Mouse (Mus musculus) midbrain, postnatal 0 days (tissue): ENCODE data around the gene Plekhg1. TPM values are rescaled to one million over a fixed set of nuclear protein-coding genes. Genes with fewer than 3 reads are reported as not detected.

Source experiments
- ATAC-seq: fragments of 200-750 bp; cut with Nextera tagmentation; 2 replicates; pipeline ENCODE4 v1.8.0; 2017; ENCODE audit warnings: moderate number of reproducible peaks, mild to moderate bottlenecking, moderate TSS enrichment, moderate library complexity; ENCODE audit not compliant: low FRiP score
- DNase-seq: peaks from one replicate; pipeline ENCODE4 v3.0.0-alpha.2; 2015; ENCODE audit warnings: low spot score
- H3K27ac ChIP-seq: fragments of 300-500 bp; sonication (generic); 2 replicates; pipeline ENCODE4 v1.5.1; 2014; ENCODE audit warnings: low read depth, mild to moderate bottlenecking, low read length, mixed read lengths
- H3K27me3 ChIP-seq: fragments of 300-500 bp; sonication (generic); 2 replicates; pipeline ENCODE4 v1.6.1; 2014; ENCODE audit warnings: low read length, control low read depth, mixed read lengths; ENCODE audit not compliant: insufficient read depth
- H3K36me3 ChIP-seq: fragments of 300-500 bp; sonication (generic); 2 replicates; pipeline ENCODE4 v1.6.1; 2014; ENCODE audit warnings: low read length, control low read depth, mixed read lengths; ENCODE audit not compliant: insufficient read depth
- H3K4me1 ChIP-seq: fragments of 300-500 bp; sonication (generic); 2 replicates; pipeline ENCODE4 v1.6.1; 2014; ENCODE audit warnings: mild to moderate bottlenecking, control low read depth, antibody characterized with exemption, low read length, mixed read lengths; ENCODE audit not compliant: insufficient read depth
- H3K4me2 ChIP-seq: fragments of 300-500 bp; sonication (generic); 2 replicates; pipeline ENCODE4 v1.6.1; 2014; ENCODE audit warnings: low read depth, mild to moderate bottlenecking, low read length, mixed read lengths; ENCODE audit not compliant: poor library complexity, severe bottlenecking
- H3K4me3 ChIP-seq: fragments of 300-500 bp; sonication (generic); 2 replicates; pipeline ENCODE4 v1.5.1; 2014; ENCODE audit warnings: low read depth, mild to moderate bottlenecking, low read length, moderate library complexity
- H3K9ac ChIP-seq: fragments of 300-500 bp; sonication (generic); replicated peaks from 2 replicates; pipeline ENCODE4 v1.6.1; 2014; ENCODE audit warnings: mild to moderate bottlenecking, low read length, moderate library complexity, mixed read lengths; ENCODE audit not compliant: poor library complexity, severe bottlenecking
- H3K9me3 ChIP-seq: fragments of 300-500 bp; sonication (generic); 2 replicates; pipeline ENCODE4 v1.6.1; 2016; ENCODE audit warnings: low read length, control low read depth
- CTCF ChIP-seq: IDR thresholded peaks from 2 replicates; pipeline ENCODE4 v1.5.1; 2016; ENCODE audit warnings: antibody characterized with exemption, mild to moderate bottlenecking
- WGBS: fragments of 180-500 bp; shearing (Covaris S2); extraction: QIAGEN DNeasy Blood & Tissue Kit; methylation state at CpG from one replicate; pipeline ENCODE4 v1.1.7; 2014; 5-methylcytosine and 5-hydroxymethylcytosine counted together
- polyA plus RNA-seq: library from polyadenylated mRNA; unstranded; fragments of >200 nt; fragmentation: Nextera tagmentation; extraction: Ambion mirVana; gene quantifications from 2 replicates; pipeline ENCODE4 v1.2.1, GENCODE M21; 2015
- total RNA-seq: library from RNA; depleted of rRNA; stranded (reverse); fragments of >200 nt; gene quantifications from 2 replicates; pipeline ENCODE4 v1.2.3, GENCODE M21; 2014

Plekhg1 gene
- total and polyA plus RNA-seq, 2 experiments from 2014 or later: 5.7 to 17.1 TPM

DNA sequence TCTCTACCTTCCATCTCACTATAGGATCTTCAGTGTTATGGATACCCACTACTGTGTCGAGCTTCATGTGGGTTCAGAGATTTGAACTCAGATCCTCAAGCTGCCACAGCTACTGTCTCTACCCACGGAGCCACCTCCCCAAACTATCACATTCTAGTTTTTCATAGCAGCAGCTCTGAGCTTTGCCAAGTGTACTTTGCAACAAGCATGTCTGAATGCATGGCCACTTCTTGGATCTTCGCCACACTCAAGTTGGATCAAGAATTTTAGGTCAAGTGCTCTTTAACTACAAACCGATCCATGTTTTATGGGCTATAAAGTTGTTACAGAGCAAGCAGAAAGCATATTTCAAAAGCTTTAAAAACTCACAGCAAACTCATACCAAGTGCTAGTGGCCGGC lies 130.7 kb downstream of the Plekhg1 start:
- H3K9me3 ChIP-seq: no peaks in the 10 kb centered on the region
- H3K36me3 ChIP-seq: no peaks in the 10 kb centered on the region
- H3K4me2 ChIP-seq: no peak overlapping the region
- no peak for TF ChIP-seq CTCF
- H3K4me1 ChIP-seq: no peaks in the 10 kb centered on the region
- H3K27ac ChIP-seq: no peak overlapping the region
- H3K27me3 ChIP-seq: no peaks in the 10 kb centered on the region
- DNase-seq (no peak), ATAC-seq (no peak)
- H3K9ac ChIP-seq: no peak overlapping the region
- 92% methylated on average over 5 of the region's 5 CpGs for WGBS
- no peak overlapping the region for H3K4me3 ChIP-seq

DNA sequence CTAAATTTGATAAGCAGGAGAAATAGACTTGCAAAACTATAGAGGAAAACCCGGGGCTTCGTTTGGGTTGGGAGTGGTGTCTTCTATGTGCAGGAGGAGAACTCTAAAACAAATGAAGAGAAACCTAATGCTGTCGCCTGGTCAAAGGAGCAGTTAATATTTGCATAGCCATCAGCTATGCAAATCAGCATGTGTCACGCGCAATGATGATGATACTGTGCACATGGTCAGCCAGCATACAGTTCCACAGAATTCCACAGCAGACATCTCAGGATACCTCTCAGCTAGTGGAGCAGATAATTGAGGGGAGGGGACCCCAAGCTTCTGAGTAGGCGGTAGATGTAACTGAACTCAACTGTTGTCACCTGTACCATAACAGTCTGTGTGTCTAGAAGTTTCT lies 133.3 kb downstream of the Plekhg1 start:
- H3K9me3 ChIP-seq: no peaks in the 10 kb centered on the region
- H3K4me2 ChIP-seq: no peak overlapping the region
- TF ChIP-seq CTCF: no peak
- H3K4me1 ChIP-seq: no peaks in the 10 kb centered on the region
- H3K9ac ChIP-seq: no peak overlapping the region
- H3K27me3 ChIP-seq: no peaks in the 10 kb centered on the region
- H3K27ac ChIP-seq: no peak overlapping the region
- no peak overlapping the region for H3K4me3 ChIP-seq
- DNase-seq (no peak), ATAC-seq (no peak)
- H3K36me3 ChIP-seq: no peaks in the 10 kb centered on the region
- 92% methylated on average over 6 of the region's 6 CpGs for WGBS

DNA sequence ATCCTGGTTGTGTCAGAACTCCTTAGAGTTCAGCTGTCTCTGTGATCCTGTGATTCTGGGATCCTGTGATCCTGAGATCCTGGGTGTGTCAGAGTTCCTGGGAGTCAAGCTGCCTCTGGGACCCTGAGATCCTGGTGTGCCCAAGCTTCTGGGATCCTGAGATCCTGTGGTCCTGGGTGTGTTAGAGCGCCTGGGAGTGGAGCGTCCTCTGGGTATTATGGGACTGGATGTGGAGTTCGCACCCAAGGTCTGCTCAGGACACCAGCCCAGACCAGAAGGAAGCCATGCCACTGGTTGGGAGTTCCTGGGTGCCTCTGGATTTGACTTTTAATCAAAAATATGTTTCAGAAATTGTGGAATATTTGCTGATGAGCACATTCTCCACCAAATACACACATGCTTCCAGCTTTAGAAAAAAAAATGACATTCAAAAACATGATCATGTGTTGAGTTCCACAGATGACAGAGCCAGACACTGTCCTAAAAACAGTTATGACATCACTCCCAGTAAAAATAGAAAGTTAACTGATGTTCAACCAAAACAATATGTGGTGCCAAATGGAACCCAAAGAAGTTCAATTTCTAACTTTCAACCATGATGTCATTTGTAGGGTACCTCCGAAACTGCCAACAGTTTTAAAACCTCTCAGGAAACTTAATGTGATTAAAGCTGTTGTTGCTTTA lies 137.8 kb downstream of the Plekhg1 start:
- no peaks in the 10 kb centered on the region for H3K27me3 ChIP-seq
- H3K9ac ChIP-seq: no peak overlapping the region
- H3K4me2 ChIP-seq: no peak overlapping the region
- 96% methylated on average over 4 of the region's 4 CpGs for WGBS
- no peak for ATAC-seq
- H3K4me1 ChIP-seq: no peaks in the 10 kb centered on the region
- no peak overlapping the region for H3K4me3 ChIP-seq
- no peaks in the 10 kb centered on the region for H3K9me3 ChIP-seq
- no peaks in the 10 kb centered on the region for H3K36me3 ChIP-seq
- no peak overlapping the region for H3K27ac ChIP-seq
- no peak for TF ChIP-seq CTCF
- DNase-seq: no peak

DNA sequence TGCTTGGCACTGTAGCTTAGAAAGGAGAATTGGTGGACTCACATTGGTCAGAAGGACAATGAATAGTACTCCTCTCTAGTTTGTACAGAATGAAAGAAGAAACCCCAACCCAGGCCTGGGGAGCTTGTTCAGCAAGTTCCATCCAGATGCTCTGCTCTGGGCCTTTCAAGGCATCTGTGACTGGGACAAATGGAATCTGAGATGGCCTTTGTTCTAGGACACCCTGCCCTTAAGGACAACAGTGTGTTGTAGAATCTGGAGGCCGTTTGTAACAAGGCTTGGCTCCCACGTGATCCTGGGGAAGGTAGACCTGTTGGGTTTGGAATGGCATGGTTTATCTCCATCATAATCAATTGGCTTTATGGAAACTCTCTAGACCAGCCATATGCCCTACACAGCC lies 141.0 kb downstream of the Plekhg1 start:
- Histone ChIP-seq H3K27ac (no peak overlapping the region), H3K4me2 (no peak overlapping the region), H3K9ac (no peak overlapping the region), H3K27me3 (no peaks in the 10 kb centered on the region), H3K36me3 (no peaks in the 10 kb centered on the region), H3K4me1 (no peaks in the 10 kb centered on the region), H3K4me3 (no peak overlapping the region), H3K9me3 (no peaks in the 10 kb centered on the region)
- no peak for ATAC-seq
- whole genome bisulfite sequencing: 87% methylated on average over 2 of the region's 2 CpGs
- no peak for TF ChIP-seq CTCF
- DNase-seq: no peak

DNA sequence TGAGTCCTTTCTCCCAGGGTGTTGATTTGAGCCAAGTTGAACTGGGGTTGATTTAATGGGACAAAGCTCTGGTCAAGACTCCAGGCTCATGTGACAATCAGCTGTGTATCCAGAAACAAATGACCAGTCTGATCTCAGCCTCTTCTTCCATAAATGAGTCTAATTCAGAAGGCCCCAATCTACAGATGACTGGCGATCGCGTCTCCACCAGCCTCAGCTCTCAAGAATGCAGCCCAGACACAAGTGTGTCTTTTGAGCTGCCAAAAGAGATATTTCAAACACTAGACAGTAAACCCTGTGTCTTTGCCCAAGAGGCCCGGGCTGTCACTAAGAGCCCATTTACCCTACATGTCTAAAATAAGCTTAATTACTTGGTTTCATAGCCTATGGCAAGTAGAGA lies 148.3 kb downstream of the Plekhg1 start:
- 0 out of 2 replicates have a peak, but pooled peaks cover 5% of the 10 kb centered on the region for H3K4me1 ChIP-seq
- H3K9ac ChIP-seq: no peak overlapping the region
- H3K36me3 ChIP-seq: no peaks in the 10 kb centered on the region
- H3K27ac ChIP-seq: no peak overlapping the region
- 69% methylated on average over 4 of the region's 4 CpGs for WGBS
- no peak overlapping the region for H3K4me3 ChIP-seq
- no peak overlapping the region for H3K4me2 ChIP-seq
- ATAC-seq (no peak), DNase-seq (no peak)
- TF ChIP-seq CTCF: no peak
- H3K27me3 ChIP-seq: no peaks in the 10 kb centered on the region
- H3K9me3 ChIP-seq: no peaks in the 10 kb centered on the region

DNA sequence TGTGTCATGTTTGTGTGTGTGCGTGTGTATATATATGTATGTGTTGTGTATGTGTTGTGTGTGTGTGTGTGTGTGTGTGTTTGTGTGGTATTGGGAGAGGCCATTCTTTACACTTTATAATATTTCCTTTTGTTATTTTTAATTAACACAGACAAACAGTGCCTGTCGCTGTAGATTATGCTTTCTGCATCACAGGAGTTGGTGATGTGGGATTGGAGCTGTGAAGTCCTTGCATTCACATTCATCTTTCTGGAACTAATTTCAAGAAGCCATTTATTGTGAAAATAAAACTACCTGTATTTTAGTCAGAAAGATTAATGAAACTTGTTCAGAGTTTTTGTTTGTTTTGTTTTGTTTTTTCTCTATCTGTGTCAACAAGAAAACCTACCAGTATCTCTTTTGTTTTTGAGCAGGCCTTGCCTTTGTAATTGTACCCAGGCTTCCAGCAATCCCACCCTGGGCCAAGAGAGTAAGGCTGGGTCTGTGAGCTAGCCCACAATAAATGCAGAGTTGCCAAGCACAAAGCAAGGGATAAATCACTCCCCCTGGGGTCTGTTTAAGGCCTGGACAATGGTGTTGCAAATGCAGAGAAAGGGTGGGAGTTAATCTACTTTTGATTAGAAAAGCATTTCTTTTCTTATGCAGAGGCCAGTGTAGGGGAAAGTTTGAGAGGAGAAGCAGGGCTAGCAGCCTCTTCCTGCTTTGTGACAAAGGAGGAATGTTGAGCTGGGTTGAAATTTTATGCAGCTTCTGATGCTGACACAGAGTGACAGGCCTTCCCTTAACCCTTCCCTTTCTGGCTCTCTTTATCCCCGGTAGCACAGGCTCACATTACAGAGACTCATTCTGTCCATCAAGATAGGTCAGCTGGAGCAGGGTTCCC lies 151.5 kb downstream of the Plekhg1 start:
- no peak overlapping the region for H3K4me2 ChIP-seq
- no peak for TF ChIP-seq CTCF
- H3K27me3 ChIP-seq: no peaks in the 10 kb centered on the region
- no peaks in the 10 kb centered on the region for H3K9me3 ChIP-seq
- no peak overlapping the region for H3K4me3 ChIP-seq
- H3K27ac ChIP-seq: no peak overlapping the region
- no peak for ATAC-seq
- DNase-seq: no peak
- 35% methylated on average over 3 of the region's 3 CpGs for WGBS
- no peaks in the 10 kb centered on the region for H3K36me3 ChIP-seq
- H3K4me1 ChIP-seq: 0 out of 2 replicates have a peak, but pooled peaks cover 5% of the 10 kb centered on the region
- no peak overlapping the region for H3K9ac ChIP-seq
